Mouse (Mus musculus): ENCODE data around the gene Rps6kb2.

GRCm38 (mm10) chr19:4156771-4157170 lies 6.4 kb downstream of the Rps6kb2 start:
- no peak for TF ChIP-seq ZC3H11A (IDR thresholded peaks at IDR 0.05; ENCODE audit: borderline replicate concordance, low read depth, low read length)
- no peak for TF ChIP-seq ZNF384 (IDR thresholded peaks at IDR 0.05; ENCODE audit: low read depth, low read length)
- TF ChIP-seq MAFK (IDR thresholded peaks at IDR 0.05; ENCODE audit: insufficient read depth, low read depth, low read length), result no peak
- TF ChIP-seq HCFC1 (IDR thresholded peaks at IDR 0.05; ENCODE audit: borderline replicate concordance, insufficient read depth, low read length), result no peak
- TF ChIP-seq CHD2 (IDR thresholded peaks at IDR 0.05; ENCODE audit: low read depth, low read length), result no peak
